Mouse (Mus musculus) MEL (cell line): ENCODE measurements around the gene Xcr1.

Experiments
- BHLHE40 ChIP-seq: IDR thresholded peaks from 2 replicates; pipeline ENCODE4 v1.6.1; 2012; ENCODE audit warnings: low read depth, mild to moderate bottlenecking, inconsistent platforms, low read length, improper control_type of control experiment, borderline replicate concordance
- CTCF ChIP-seq, 3 experiments: IDR thresholded peaks in 2 of 3; conservative IDR thresholded peaks in 1 of 3; 2 replicates each; pipeline ENCODE4 v1.5.1; 2011 to 2012; ENCODE audit warnings: low read length in 3 of 3, low read depth in 2 of 3, mild to moderate bottlenecking in 2 of 3, improper control_type of control experiment in 1 of 3, inconsistent platforms in 1 of 3, mixed read lengths in 1 of 3, moderate library complexity in 1 of 3; ENCODE audit not compliant: control insufficient read depth in 1 of 3, insufficient read depth in 1 of 3, poor library complexity in 1 of 3, severe bottlenecking in 1 of 3
- HCFC1 ChIP-seq: IDR thresholded peaks from 2 replicates; pipeline ENCODE4 v1.6.1; 2012; ENCODE audit warnings: low read depth, mild to moderate bottlenecking, inconsistent platforms, low read length, improper control_type of control experiment, moderate library complexity
- MAZ ChIP-seq: IDR thresholded peaks from 2 replicates; pipeline ENCODE4 v1.6.1; 2012; ENCODE audit warnings: low read depth, mild to moderate bottlenecking, inconsistent platforms, low read length, improper control_type of control experiment
- NRF1 ChIP-seq: IDR thresholded peaks from 2 replicates; pipeline ENCODE4 v1.6.1; 2014; ENCODE audit warnings: low read depth, mild to moderate bottlenecking, inconsistent platforms, low read length, improper control_type of control experiment, moderate library complexity; ENCODE audit not compliant: poor library complexity, insufficient read depth, severe bottlenecking
- POLR2A ChIP-seq, 2 experiments: IDR thresholded peaks; 2 replicates each; pipeline ENCODE4 v1.6.1; 2011 to 2012; ENCODE audit warnings: low read length in 2 of 2, mild to moderate bottlenecking in 2 of 2, control low read depth in 1 of 2, improper control_type of control experiment in 1 of 2, low read depth in 1 of 2, moderate library complexity in 1 of 2; ENCODE audit not compliant: control insufficient read depth in 1 of 2, insufficient read depth in 1 of 2, poor library complexity in 1 of 2
- RAD21 ChIP-seq: IDR thresholded peaks from 2 replicates; pipeline ENCODE4 v1.6.1; 2011; ENCODE audit warnings: mild to moderate bottlenecking, low read depth, low read length, improper control_type of control experiment
- SMC3 ChIP-seq: IDR thresholded peaks from 2 replicates; pipeline ENCODE4 v1.6.1; 2011; ENCODE audit warnings: low read depth, low read length, improper control_type of control experiment
- TAL1 ChIP-seq: IDR thresholded peaks from 2 replicates; pipeline ENCODE4 v1.6.1; 2012; ENCODE audit warnings: mild to moderate bottlenecking, inconsistent platforms, low read length, moderate library complexity, mixed read lengths
- UBTF ChIP-seq: IDR thresholded peaks from 2 replicates; pipeline ENCODE4 v1.6.1; 2012; ENCODE audit warnings: low read depth, mild to moderate bottlenecking, inconsistent platforms, low read length, improper control_type of control experiment, moderate library complexity, borderline replicate concordance; ENCODE audit not compliant: insufficient read depth
- ZKSCAN1 ChIP-seq: IDR thresholded peaks from 2 replicates; pipeline ENCODE4 v1.6.1; 2012; ENCODE audit warnings: low read depth, mild to moderate bottlenecking, inconsistent platforms, low read length, improper control_type of control experiment, moderate library complexity
- ZMIZ1 ChIP-seq: IDR thresholded peaks from 2 replicates; pipeline ENCODE4 v1.6.1; 2012; ENCODE audit warnings: low read depth, mild to moderate bottlenecking, inconsistent platforms, low read length, improper control_type of control experiment, moderate library complexity
- ZNF384 ChIP-seq: IDR thresholded peaks from 2 replicates; pipeline ENCODE4 v1.6.1; 2012; ENCODE audit warnings: low read depth, mild to moderate bottlenecking, inconsistent platforms, low read length, improper control_type of control experiment

DNA sequence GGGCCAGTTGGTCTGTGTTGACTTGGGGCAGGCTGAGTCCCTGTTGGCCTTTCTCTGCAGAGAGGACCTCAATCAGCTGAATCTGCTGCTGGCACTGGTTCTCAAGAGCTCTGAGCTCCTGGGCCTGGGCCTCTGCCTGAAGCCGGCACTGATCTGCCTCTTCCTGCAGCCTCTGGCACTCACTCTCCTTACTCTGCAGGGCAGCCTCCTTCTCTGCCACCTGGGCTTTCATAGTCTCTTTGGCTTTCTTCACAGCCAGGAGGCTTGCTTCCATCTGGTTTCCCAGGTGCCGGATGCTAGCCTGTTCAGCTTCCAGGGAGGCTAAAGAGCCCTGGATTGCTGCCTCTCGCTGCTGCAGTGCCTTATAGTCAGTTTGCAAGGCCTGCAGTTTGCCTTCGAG, 32.9 kb downstream of the Xcr1 start:
- TF ChIP-seq UBTF (no peak), ZKSCAN1 (no peak), HCFC1 (no peak), POLR2A (IDR thresholded peaks at IDR 0.05; ENCODE audit: control insufficient read depth in 1 of 2, insufficient read depth in 1 of 2, low read depth in 1 of 2, low read length in 2 of 2, poor library complexity in 1 of 2) (no peak), RAD21 (no peak), SMC3 (no peak), ZMIZ1 (no peak), NRF1 (no peak), BHLHE40 (no peak), TAL1 (no peak), ZNF384 (no peak), CTCF (IDR thresholded peaks at IDR 0.05 in 2 of 3, conservative IDR thresholded peaks at IDR 0.05 in 1 of 3; ENCODE audit: control insufficient read depth in 1 of 3, insufficient read depth in 1 of 3, low read depth in 2 of 3, low read length in 3 of 3, poor library complexity in 1 of 3, severe bottlenecking in 1 of 3) (no peak), MAZ (no peak)
